Mouse (Mus musculus) kidney, postnatal 25 days (tissue): ENCODE data around the gene Nckipsd.

Experiments used
- DNase-seq, 2 experiments: peaks; one replicate each; pipeline ENCODE4 v3.0.0; 2021; ENCODE audit warnings: mixed read lengths in 2 of 2

Gene Nckipsd

DNA sequence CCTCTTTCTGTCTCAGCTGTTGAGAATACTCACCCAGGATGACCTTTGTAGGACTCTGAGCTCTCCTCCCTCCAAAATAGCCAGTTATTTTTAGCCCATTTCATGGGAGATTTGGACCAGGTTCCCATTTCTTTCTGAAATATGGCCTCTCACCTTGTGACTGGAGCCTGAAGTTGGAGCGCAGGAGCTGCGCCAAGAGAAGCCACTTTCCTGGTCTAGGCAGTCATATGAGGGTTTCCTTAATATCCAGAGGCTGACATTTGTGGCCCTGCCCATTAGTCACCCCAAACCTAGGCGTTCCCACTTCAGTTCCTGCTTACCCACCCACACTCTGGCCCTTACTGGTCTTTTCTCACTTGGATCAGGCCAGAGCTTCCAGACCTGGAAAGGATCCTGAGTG lies 44.8 kb downstream of the Nckipsd start, which contains the start of gene Slc26a6:
Gene Slc26a6 (plus strand): TSS at position 308 of the 400 bp plus-strand sequence.
- peak in 1 of 2 experiments; percentile 33 for DNase-seq

GRCm38 (mm10) chr9:108853635-108854240 lies 45.6 kb downstream of the Nckipsd start:
- DNase-seq, result peak; percentile 93 to 97

DNA sequence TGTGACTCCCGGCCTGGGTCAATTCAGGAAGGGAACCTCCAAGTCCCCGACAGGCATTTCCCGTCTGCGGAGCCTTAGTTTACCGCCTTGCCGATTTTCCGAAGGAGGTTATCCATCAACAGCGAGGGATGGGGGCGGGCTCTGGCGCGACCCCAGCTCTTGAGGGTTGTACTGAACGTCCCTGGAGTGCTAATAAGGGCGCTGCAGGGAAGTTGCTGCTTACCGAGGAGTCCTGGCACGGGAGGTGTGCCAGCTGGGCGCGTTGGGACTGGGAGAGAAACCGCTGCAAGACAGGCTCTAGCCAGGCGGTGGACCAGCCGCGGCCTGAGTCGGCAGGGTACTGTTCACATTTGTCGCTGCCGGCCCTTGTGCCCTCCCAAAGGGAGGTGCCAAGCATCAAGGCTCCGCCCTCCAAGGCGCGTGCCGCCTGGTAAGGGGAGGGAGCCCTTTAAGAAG lies 46.1 kb downstream of the Nckipsd start:
- peak; percentile 88 to 95 for DNase-seq

- DNase-seq, result peak; percentile 43 to 83
These were observed 47.2 kb downstream of the Nckipsd start for GRCm38 (mm10) chr9:108855335-108855734.

GRCm38 (mm10) chr9:108858792-108859527 lies 50.8 kb downstream of the Nckipsd start:
- no peak for DNase-seq
